Mouse (Mus musculus) embryonic facial prominence, embryonic 12.5 days (tissue): Measurements from ENCODE around the gene Spi1. TPM values are rescaled to one million over a fixed set of nuclear protein-coding genes. Genes with fewer than 3 reads are reported as not detected.
"Not testable (repeated sequence)": the region's sequence is repeated elsewhere in the genome, so short reads cannot be mapped to it uniquely, and the experiment has no call there.

Source experiments
- ATAC-seq: fragments of 200-750 bp; cut with Nextera tagmentation; 2 replicates; pipeline ENCODE4 v1.8.0; 2017; ENCODE audit not compliant: insufficient number of reproducible peaks, insufficient read depth, low FRiP score, low TSS enrichment
- H3K27ac ChIP-seq: fragments of 300-500 bp; sonication (generic); 2 replicates; pipeline ENCODE4 v1.5.1; 2016; ENCODE audit warnings: mild to moderate bottlenecking
- H3K27me3 ChIP-seq: fragments of 300-500 bp; sonication (generic); 2 replicates; pipeline ENCODE4 v1.6.1; 2016; ENCODE audit warnings: mild to moderate bottlenecking, moderate library complexity
- H3K36me3 ChIP-seq: fragments of 300-500 bp; sonication (generic); 2 replicates; pipeline ENCODE4 v1.6.1; 2016; ENCODE audit warnings: mild to moderate bottlenecking
- H3K4me1 ChIP-seq: fragments of 300-500 bp; sonication (generic); 2 replicates; pipeline ENCODE4 v1.6.1; 2016
- H3K4me2 ChIP-seq: fragments of 300-500 bp; sonication (generic); replicated peaks from 2 replicates; pipeline ENCODE4 v1.6.1; 2016; ENCODE audit warnings: mild to moderate bottlenecking, moderate library complexity
- H3K4me3 ChIP-seq: fragments of 300-500 bp; sonication (generic); 2 replicates; pipeline ENCODE4 v1.5.1; 2016; ENCODE audit warnings: mild to moderate bottlenecking
- H3K9ac ChIP-seq: fragments of 300-500 bp; sonication (generic); 2 replicates; pipeline ENCODE4 v1.6.1; 2016; ENCODE audit warnings: mild to moderate bottlenecking, moderate library complexity
- H3K9me3 ChIP-seq: fragments of 300-500 bp; sonication (generic); 2 replicates; pipeline ENCODE4 v1.6.1; 2016; ENCODE audit warnings: mild to moderate bottlenecking, moderate library complexity
- WGBS: fragments of 180-500 bp; shearing (Covaris S2); methylation state at CpG from one replicate; pipeline ENCODE4 v1.1.7; 2016; 5-methylcytosine and 5-hydroxymethylcytosine counted together
- polyA plus RNA-seq: library from polyadenylated mRNA; unstranded; fragments of >200 nt; fragmentation: Nextera tagmentation; extraction: Ambion mirVana; gene quantifications from 2 replicates; pipeline ENCODE4 v1.2.1, GENCODE M21; 2016

Spi1 gene
- 4.0 and 4.9 TPM in 2 replicates for polyA plus RNA-seq

DNA sequence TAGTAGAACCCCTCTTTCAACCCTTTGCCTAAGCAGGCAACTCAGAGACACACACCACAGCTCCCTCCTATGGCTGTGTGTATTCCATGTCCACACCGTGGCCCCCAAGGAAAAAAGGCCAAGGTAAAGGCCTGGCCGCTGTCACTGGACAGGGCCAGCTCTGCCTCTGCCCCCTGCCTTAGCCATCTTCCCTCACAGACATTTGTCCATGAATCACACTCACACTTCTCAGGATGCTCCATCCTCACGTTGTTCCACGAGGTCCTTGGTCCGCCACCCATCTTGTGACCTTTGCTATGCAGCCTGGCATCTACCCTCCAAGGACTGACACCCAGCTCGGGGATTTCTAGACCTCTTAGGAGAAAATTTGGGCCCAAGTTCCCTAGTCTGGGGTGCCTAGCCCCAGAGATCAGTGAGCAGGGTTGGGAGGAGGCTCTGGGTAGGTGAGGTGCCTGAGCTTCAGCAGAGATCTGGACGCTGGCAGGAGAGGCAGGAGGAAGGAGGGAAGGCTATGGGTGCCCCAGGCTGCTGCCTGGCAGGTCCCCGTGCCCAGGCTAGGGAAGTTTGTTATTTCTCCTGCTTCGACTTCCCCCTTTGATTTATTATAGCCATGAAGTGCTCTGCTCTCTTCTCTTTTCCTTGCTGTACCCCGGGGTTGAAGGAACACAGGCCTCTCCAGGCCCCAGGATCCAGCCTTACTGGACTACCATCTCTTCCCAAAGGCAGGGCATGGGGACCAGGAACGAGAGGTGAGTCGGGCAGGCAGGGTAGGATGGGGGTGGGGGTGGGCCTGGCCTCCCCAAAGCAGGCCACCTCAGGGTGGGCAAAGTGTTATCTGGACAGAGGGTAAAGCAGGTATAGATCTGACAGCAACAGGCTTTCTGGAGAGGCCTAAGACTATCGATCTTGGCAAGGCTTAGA, at the start of gene Spi1:
Spi1 (plus strand) TSS at position 616 of the 921 bp plus-strand sequence.
- Histone ChIP-seq H3K27ac (no peak within 1 kb of the TSS), H3K36me3 (no peaks in the 10 kb centered on the region), H3K9ac (no peak within 1 kb of the TSS), H3K4me2 (no peak within 1 kb of the TSS), H3K4me1 (peaks cover 11% of the 10 kb centered on the region), H3K4me3 (no peak within 1 kb of the TSS), H3K27me3 (no peaks in the 10 kb centered on the region), H3K9me3 (no peaks in the 10 kb centered on the region)
- 83% methylated on average over 13 of the region's 13 CpGs for WGBS
- ATAC-seq = no peak

DNA sequence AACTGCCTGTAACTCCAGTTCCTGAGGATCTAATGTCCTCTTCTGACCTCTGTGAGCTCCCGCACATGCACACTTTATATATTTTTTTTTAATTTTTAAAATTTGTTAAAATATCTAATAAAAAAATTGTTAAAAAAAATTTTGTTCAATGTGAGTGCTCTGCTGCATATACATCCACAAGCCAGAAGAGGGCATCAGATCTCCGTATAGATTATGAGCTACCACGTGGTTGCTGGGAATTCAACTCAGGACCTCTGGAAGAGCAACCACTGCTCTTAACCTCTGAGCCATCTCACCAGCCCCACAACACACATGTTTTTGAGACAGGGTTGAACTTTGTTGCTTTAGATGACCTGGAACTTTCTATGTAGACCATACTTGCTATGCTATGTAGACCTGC, 49.2 kb upstream of the Spi1 start:
- Histone ChIP-seq H3K4me1 (no peaks in the 10 kb centered on the region), H3K36me3 (no peaks in the 10 kb centered on the region), H3K9ac (no peak overlapping the region), H3K27me3 (no peaks in the 10 kb centered on the region), H3K4me2 (no peak overlapping the region), H3K4me3 (no peak overlapping the region), H3K9me3 (no peaks in the 10 kb centered on the region), H3K27ac (no peak overlapping the region)
- ATAC-seq = no peak
- 17% methylated on average over 3 of the region's 3 CpGs for WGBS

DNA sequence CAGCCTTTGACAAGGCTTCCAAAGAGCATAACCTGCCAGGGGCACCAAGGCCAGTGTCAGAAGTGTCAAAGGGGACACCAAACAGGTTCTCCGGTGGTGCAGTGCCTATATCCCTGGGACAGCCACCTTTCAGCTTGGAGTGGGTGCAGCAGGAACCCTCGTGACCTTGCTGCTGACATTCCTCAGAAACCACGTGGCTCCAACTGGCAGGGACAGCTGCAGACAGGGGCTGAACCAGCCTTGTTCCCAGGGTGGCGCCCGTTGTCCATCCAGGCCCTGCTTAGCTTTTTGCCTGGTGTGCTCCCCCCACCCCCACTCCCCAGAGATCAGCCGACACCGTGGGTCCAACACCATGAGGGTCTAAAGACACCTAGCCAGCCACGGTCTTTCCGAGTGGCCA, 46.8 kb upstream of the Spi1 start, which contains the start of gene Rapsn:
Rapsn (plus strand) TSS at position 236 of the 400 bp plus-strand sequence.
- no peak within 1 kb of the TSS for H3K4me2 ChIP-seq
- no peaks in the 10 kb centered on the region for H3K9me3 ChIP-seq
- H3K36me3 ChIP-seq = no peaks in the 10 kb centered on the region
- no peak within 1 kb of the TSS for H3K9ac ChIP-seq
- no peak within 1 kb of the TSS for H3K4me3 ChIP-seq
- no peak for ATAC-seq
- H3K27me3 ChIP-seq = no peaks in the 10 kb centered on the region
- H3K4me1 ChIP-seq = no peaks in the 10 kb centered on the region
- H3K27ac ChIP-seq = no peak within 1 kb of the TSS
- 67% methylated on average over 9 of the region's 9 CpGs for WGBS

DNA sequence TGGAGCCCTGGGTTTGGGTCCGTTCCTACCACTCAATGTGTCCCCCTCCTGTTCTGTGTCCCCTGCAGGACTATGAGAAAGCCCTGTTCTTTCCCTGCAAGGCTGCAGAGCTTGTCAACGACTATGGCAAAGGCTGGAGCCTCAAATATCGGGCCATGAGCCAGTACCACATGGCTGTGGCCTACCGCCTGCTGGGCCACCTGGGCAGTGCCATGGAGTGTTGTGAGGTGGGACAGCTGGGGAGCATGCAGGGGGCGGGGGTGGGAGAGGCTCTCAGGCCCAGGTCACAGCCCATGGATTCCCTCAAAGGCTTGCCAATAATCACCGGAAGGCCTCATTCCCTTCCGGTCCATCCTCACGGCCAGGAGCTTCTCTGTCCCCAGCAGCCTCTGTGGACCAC, 40.4 kb upstream of the Spi1 start:
- H3K4me3 ChIP-seq = no peak overlapping the region
- H3K4me2 ChIP-seq = no peak overlapping the region
- no peak overlapping the region for H3K9ac ChIP-seq
- WGBS = 83% methylated on average over 8 of the region's 8 CpGs
- H3K36me3 ChIP-seq = no peaks in the 10 kb centered on the region
- H3K4me1 ChIP-seq = no peaks in the 10 kb centered on the region
- no peaks in the 10 kb centered on the region for H3K27me3 ChIP-seq
- no peak for ATAC-seq
- H3K9me3 ChIP-seq = no peaks in the 10 kb centered on the region
- H3K27ac ChIP-seq = no peak overlapping the region

DNA sequence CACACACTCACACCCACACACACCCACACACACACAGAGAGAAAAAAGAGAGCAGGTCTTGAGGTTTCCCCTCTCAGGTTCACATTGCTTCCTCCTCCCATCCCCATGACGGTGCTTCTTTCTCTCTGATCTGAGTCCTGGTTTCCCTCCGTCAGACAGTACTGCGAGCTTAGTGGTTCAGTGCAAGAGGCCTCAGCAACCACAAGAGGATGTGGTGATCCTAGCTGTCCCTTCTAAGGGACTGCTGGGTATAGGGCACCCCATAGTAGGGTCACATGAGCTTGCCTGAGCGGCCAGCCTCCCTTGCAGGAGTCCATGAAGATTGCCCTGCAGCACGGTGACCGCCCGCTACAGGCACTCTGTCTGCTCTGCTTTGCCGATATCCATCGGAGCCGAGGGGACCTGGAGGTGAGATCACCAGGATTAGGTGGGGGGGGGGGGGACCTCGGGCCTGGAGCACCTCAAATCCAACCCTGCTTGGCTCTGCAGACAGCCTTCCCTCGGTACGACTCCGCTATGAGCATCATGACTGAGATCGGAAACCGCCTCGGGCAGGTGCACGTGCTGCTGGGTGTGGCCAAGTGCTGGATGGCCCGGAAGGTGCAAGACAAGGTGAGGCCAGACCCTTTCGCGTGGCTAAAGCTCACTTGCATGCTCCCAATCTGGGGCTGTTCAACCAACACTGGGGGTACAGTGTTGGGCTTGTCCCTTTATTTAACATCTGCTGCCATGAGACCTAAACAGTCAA, 39.4 kb upstream of the Spi1 start:
- Histone ChIP-seq H3K9ac (no peak overlapping the region), H3K9me3 (no peaks in the 10 kb centered on the region), H3K4me1 (no peaks in the 10 kb centered on the region), H3K4me3 (no peak overlapping the region), H3K4me2 (no peak overlapping the region), H3K27ac (no peak overlapping the region), H3K36me3 (no peaks in the 10 kb centered on the region), H3K27me3 (no peaks in the 10 kb centered on the region)
- WGBS = 68% methylated on average over 21 of the region's 21 CpGs
- no peak for ATAC-seq

DNA sequence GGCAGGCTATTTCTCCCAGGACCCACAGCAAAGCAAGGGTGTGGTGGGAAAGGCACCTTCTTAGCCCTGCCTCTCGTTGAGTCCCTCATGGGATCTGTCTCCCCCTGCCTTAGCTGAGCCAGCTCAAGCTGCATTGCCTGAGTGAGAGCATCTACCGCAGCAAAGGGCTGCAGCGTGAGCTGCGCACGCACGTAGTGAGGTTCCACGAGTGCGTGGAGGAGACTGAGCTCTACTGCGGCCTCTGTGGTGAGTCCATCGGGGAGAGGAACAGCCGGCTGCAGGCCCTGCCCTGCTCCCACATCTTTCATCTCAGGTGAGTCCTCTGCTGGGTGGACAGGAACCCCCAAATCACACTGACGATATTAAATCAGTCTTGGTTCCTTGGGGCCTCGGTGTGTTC, 37.5 kb upstream of the Spi1 start:
- no peaks in the 10 kb centered on the region for H3K9me3 ChIP-seq
- H3K36me3 ChIP-seq = no peaks in the 10 kb centered on the region
- no peak for ATAC-seq
- H3K27ac ChIP-seq = no peak overlapping the region
- H3K27me3 ChIP-seq = no peaks in the 10 kb centered on the region
- no peaks in the 10 kb centered on the region for H3K4me1 ChIP-seq
- 79% methylated on average over 13 of the region's 13 CpGs for WGBS
- H3K4me2 ChIP-seq = no peak overlapping the region
- no peak overlapping the region for H3K4me3 ChIP-seq
- no peak overlapping the region for H3K9ac ChIP-seq

DNA sequence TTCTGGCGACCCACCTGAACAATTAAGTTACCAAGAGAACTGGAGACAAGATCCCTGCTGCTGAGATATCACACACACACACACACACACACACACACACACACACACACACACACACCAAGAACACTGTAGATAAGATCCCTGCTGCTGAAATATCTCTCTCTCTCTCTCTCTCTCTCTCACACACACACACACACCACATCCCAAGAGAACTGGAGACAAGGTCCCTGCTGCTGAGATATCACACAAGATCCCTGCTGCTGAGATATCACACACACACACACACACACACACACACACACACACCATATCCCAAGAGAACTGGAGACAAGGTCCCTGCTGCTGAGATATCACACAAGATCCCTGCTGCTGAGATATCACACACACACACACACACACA, 36.4 kb upstream of the Spi1 start:
- not testable (repeated sequence) for H3K27ac ChIP-seq, H3K4me2 ChIP-seq, H3K4me1 ChIP-seq, H3K9ac ChIP-seq, H3K9me3 ChIP-seq, H3K27me3 ChIP-seq, ATAC-seq, H3K4me3 ChIP-seq, H3K36me3 ChIP-seq
- 76% methylated on average over 1 of the region's 1 CpGs for WGBS

DNA sequence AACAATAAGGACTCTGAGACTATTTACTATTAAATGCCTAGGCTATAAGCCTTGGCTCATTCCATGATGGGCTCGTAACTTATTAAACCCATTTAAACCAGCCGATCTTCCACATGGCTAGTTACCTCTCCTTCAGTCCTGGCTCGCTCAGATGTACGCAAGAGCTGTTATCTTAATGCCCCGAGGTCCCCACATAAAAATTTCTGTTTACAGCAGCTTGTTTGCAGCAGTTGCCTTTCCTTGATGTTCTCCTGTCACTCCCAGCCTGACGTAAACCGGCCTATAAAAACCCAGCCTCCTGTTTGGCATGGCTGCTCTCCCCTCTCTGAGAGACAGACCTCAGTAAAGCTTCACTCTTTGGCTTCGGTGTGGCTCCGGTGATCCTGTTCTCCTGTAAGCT, 34.8 kb upstream of the Spi1 start:
- H3K27ac ChIP-seq = no peak overlapping the region
- H3K4me1 ChIP-seq = no peaks in the 10 kb centered on the region
- no peak for ATAC-seq
- 86% methylated on average over 9 of the region's 9 CpGs for WGBS
- no peak overlapping the region for H3K4me2 ChIP-seq
- no peak overlapping the region for H3K4me3 ChIP-seq
- H3K27me3 ChIP-seq = no peaks in the 10 kb centered on the region
- no peak overlapping the region for H3K9ac ChIP-seq
- peaks cover 4% of the 10 kb centered on the region for H3K36me3 ChIP-seq
- H3K9me3 ChIP-seq = no peaks in the 10 kb centered on the region

DNA sequence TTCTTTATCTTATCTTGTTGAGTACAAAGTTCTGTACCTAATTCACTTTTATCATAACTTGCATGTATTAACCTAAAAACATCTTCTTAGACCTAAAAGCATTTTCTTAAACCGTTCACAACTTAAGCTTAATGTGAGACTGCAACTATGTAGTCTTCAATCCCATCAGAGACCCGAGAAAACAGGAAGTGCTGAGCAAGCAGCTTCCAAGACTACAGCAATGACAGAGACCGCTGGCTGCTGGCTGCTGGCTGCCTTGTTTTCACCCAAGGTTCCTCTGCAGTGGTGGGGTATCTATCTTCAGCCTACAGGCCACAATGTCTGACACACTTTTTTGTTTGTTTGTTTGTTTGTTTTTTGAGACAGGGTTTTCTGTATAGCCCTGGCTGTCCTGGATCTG, 30.3 kb upstream of the Spi1 start:
- Histone ChIP-seq H3K36me3 (peaks cover 22% of the 10 kb centered on the region), H3K27me3 (no peaks in the 10 kb centered on the region), H3K4me1 (peaks cover 11% of the 10 kb centered on the region), H3K4me2 (no peak overlapping the region), H3K27ac (no peak overlapping the region), H3K4me3 (no peak overlapping the region), H3K9me3 (no peaks in the 10 kb centered on the region), H3K9ac (no peak overlapping the region)
- no peak for ATAC-seq
- 75% methylated on average over 3 of the region's 3 CpGs for WGBS

DNA sequence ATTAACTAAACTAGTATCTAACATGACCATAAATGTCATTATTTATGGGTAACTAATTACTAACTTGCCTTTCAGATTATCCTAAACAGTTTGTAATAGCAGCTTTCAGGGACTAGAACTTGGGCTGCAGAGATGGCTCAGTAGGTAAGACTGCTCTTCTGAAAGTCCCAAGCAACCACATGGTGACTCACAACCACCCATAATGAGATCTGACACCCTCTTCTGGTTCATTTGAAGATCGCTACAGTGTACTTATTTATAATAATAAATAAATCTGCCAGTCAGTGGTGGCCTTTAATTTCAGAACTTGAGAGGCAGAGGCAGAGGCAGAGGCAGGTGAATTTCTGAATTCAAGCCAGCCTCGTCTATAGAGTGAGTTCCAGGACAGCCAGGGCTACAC, 29.4 kb upstream of the Spi1 start:
- Histone ChIP-seq H3K4me1 (peaks cover 11% of the 10 kb centered on the region), H3K4me3 (0 out of 2 replicates have a peak overlapping the region, but pooled peaks have one; percentile 1), H3K27me3 (no peaks in the 10 kb centered on the region), H3K4me2 (peak overlapping the region; percentile 52), H3K9me3 (no peaks in the 10 kb centered on the region), H3K36me3 (peaks cover 31% of the 10 kb centered on the region), H3K9ac (no peak overlapping the region), H3K27ac (no peak overlapping the region)
- ATAC-seq = no peak
- 68% methylated on average over 2 of the region's 2 CpGs for WGBS

DNA sequence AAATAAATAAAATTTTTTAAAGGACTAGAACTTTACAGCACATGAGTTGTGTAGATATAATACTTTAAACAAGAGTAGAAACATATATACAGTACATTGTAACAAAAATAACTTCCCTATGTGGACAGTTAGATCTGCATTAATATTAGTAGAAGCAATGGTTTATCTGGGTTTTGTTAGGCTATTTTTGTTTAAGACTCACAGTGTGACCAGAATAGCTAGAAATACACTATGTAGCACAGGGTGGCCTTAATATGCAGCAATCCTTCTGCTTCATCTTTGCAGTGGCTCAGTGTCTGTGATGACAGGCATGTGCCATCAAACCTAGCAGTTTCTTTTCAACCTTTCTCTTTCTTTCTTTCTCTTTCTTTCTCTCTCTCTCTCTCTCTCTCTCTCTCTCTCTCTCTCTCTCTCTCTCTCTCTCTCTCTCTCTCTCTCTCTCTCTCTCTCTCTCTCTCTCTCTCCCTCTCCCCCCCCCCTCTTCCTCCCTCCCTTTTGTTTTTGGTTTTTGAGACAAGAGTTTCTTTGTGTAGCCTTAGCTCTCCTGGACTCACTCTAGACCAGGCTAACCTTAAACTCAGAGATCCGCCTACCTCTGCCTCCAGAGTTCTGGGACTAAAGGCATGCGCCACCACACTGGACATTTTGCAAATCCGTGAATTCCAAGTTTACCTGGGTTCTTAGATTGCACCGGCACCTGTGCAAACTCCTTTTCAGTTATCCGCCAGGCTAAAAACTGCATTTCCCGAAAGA, 28.8 kb upstream of the Spi1 start:
- H3K27ac ChIP-seq = no peak overlapping the region
- H3K4me3 ChIP-seq = peak overlapping the region; percentile 92
- H3K4me1 ChIP-seq = peaks cover 11% of the 10 kb centered on the region
- H3K36me3 ChIP-seq = peaks cover 37% of the 10 kb centered on the region
- H3K9ac ChIP-seq = peak overlapping the region; percentile 87
- no peaks in the 10 kb centered on the region for H3K27me3 ChIP-seq
- under 1% methylated on average over 6 of the region's 6 CpGs for WGBS
- H3K9me3 ChIP-seq = no peaks in the 10 kb centered on the region
- ATAC-seq = peak; percentile 78
- peak overlapping the region; percentile 52 for H3K4me2 ChIP-seq
